Mouse (Mus musculus): ENCODE measurements around the gene Nosip.

The Nosip gene

DNA sequence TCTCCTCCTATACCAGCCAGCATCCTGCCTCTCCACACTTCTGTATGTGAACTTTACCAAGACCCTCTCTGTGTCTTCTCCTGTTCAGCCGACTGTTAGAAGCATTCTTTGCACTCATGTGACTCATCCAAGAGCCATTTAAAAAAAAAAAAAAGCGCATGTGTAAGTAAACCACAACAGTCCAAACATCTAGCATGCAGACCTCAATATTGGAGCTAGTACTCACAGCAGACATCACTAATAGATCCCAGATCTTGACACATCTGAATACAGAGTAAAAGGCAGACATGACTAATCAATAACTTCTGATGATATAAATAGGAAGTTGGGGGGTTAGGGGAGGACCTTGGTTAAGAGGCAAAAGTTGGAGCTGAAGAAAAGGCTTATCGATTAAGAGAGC is 26.6 kb upstream of the Nosip start:
- no peak for DNase-seq (ENCODE audit: low spot score)

DNA sequence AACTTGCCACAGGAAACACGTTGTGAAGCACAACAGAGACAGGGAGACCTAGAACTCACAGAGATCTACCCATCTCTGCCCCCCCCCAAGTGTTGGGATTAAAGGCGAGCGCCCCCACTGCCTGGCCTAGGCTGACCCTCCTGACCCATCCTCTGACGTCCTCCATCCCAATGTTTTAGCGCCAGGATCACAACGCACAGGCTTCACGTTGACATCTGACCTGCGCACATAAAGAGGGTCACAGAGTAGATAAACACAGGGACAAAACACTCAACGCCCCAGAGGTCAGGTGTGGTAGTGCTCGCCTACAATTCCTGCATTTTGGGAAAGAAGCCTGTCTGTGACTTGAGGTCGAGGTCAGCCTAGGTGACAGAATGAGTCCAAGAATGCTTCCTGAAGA is 25.5 kb upstream of the Nosip start:
- no peak for DNase-seq (ENCODE audit: low spot score)

DNA sequence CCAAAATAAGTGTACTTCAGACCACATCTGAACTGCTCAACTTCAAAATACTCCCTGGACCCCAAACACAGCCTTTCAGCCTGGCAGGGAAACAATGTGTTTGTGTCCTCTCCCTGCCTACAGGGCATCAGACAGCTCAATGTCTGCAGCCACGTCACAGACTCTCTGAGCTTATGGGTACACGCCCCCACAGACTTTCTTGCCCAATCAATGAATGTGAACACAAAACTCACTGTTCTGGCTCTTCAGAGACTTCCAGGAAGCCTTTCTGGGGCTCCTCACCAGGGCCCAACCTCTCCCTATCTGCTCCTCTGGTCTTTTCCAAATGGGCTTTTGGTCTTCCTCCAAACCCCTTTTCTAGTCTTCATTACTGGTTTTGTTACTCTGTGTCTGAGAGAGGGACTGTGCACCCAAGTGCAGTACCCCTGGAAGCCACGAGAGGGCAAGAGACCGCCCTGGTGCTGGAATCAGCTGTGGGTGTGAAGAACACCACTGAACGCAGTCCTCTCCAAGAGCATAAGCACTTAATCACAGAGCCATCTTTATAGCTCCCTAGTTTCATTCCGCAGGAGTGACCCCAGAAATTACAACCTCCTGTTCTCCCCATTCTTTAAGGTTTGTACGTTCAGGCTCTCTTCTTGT is 24.4 kb upstream of the Nosip start:
- peak; percentile 64 for DNase-seq (ENCODE audit: low spot score)

DNA sequence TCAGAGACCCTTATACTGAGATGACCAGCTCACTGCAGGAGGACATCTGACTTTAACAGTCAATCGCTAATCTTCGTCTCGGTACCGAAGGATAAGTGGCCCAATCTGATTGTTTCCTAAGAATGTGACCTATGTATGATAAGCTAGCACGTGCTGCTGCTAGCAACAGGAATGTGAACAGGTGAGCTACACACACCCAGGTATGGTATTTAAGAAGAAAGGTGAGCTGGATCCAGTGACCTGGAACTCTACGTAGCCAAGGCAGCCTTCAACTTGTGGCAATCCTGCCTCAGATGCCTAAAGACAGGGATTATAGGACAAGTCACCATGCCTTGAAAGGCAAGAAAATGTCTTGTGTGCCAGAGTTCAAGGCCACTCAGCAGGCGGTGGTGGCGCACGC is 23.8 kb upstream of the Nosip start:
- no peak for DNase-seq (ENCODE audit: low spot score)

DNA sequence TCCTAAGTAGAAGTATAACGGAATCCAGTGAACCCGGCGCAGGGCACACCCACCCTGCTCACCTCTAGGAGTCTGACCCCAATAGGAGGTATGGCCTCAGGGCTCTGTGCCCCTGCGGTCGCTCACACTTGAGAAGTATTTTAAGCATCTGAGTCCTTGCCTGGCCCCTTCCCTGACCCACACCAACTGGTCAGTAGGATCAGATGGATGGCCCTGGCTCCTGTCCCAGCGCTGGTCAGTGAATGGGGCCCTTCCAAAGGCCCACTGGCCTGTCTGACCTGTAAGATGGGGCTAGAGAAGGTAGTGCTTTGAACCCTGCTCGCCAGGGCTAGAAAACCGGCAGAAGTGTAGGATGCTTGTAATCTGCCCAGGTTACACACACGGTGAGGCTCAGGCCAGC is 21.4 kb upstream of the Nosip start:
- no peak for DNase-seq (ENCODE audit: low spot score)

DNA sequence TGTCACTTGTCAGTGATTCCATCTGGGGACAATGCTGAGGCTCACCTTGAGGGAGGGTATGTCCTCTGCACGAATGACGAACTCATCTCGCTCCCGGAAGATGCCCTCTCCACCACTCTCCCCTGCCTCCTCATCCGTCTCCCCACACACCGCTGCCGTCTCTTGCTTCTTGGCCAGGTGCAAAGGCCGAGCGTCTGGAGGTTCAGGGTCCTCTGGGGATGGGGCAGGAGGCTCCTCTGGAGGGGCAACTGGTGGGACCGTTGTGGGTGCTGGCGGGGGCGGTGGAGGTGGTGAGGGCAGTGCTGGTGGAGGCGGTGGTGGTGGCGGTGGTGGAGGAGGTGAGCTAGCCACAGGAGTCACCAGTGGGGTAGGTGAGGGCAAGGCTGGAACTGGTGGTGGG is 18.9 kb upstream of the Nosip start:
- DNase-seq (ENCODE audit: low spot score): no peak

DNA sequence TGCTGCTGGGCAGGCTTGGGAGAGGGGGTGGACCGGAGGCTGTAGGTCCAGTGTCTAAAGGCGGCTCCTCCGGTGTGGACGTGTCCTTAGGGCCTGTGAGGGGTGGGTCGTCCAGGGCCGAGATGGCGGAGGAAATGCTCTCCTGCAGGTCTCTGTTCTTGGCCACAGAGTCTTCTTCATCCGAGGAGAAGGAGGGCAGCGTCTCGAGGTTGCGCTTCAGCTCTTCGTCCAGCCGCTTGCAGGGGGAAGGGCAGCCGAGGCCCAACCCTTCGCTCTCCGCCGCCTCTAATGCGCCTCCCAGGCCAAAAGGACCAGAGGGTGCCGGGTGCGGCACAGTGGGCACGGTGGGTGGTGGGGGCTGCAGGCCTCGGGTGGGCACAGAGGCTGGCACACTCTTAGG is 16.5 kb upstream of the Nosip start:
- no peak for DNase-seq (ENCODE audit: low spot score)

DNA sequence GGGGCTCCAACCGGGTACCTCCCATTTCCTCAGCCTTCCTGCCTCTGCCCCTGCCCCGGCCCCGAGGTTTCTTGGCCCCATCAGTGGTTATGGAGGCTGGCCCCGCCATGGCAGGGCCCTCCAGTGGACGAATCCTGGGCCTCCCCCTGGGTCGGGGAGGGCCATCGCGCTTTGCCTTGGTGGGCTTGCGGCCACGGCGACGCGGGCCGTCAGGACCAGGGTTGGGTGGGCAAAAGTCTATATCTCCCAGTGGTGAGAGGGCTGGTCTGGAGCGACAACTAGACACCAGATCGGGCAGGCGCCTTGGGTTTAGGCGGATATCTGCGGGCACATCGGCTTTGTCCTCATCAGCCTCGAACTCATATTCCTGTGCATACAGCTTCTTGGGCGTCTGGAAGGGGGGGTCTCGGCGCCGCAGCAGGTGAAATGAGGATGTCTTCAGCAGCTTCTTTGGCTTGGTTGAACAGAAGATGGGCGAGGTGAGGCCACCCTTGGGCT is 15.3 kb upstream of the Nosip start:
- no peak for DNase-seq (ENCODE audit: low spot score)

DNA sequence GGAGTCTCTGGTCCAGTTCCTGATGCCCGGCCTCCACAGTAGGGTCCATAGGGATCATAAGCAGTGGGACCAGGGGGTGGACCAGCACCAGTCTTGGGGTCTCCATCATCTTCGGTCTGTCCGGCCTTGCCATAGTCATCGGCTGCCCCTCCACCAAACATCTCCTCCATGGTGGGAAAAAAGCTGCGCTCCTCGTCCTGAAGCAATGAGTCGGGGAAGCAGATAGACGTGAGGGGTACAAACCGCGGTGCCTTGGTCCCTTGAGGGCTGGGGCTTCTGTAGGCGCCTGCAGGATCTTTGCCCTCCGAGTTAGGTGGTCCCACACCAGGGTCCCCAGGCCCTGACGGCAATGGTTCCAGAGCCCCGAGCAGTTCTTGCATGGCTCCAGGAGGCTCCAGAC is 14.7 kb upstream of the Nosip start:
- DNase-seq (ENCODE audit: low spot score): no peak

DNA sequence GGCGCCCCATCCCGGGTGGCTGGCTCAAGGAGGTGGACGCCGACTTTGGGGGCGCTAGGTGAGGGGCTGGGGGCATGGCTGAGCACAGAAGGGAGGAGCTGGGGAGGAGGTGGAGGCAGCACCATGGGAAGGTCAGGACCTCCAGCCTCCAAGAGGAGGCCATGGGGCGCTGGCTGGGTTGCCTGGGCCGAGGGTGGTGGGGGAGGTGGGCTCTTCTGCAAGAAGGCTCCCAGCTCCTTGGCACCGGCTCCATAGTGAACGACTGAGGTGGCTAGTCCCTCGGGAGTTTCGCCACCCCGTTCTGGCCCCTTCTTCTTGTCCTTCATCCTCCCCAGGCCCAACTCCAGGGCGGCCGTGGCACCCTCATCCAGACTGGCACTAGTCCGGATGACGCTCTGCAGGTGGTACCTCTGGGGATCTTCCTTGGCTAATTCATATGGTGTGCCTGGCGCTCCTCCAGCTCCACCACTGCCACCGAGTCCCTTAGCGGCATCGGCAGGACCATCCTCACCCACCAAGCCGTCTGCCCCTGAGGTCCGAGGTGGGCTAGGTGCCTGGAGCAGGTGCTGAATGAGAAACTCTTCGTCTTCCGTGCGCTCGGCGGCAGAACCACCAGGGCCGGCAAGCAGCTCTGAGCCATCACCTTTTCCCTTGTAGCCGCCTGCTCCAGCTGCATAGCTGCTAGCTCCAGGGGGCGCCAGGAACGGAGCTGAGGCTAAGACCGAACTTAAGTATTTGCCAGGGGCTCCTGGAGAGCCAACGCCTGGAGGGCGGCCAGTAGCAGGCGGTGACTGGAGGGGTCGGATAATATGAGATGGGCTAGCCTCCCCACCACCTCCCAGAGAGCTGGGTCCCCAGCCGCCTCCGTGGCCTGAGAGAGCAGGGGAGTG is 14.0 kb upstream of the Nosip start:
- DNase-seq (ENCODE audit: low spot score): no peak

DNA sequence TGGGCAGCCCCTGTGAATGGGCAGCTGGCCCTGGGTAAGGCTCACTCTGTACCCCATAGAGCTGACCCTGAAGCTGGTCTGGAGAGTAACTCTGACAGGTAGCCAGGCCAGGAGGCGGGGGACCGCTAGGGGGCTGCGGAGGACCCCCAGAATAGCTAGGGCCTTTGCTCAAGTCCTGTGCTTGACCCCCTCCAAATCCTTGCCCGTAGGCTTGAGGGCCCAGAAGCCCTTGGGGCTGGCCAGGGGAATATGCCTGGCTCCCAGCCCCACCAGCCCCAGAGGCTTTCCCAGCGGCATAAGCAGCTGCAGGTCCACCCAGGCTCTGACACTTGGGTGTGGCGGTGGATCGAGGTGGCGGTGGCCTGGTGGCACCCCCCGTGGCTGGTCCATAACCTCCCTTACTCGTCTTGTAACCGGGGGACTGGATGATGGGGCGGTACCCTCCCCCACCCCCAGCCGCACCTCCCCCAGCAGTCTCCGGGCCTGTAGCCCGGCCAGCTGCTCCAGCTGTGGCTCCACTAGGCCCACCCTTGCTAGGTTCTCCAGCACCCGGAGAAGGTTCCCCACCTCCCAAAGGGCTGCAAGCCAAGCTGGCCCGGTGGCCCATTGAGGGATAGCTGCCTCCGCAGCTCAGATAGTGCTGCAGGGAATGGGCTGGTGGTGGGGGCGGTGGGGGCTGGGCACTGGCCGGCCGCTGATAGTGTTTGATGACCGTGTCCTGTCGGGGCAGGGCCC is 13.1 kb upstream of the Nosip start:
- DNase-seq (ENCODE audit: low spot score): no peak

DNA sequence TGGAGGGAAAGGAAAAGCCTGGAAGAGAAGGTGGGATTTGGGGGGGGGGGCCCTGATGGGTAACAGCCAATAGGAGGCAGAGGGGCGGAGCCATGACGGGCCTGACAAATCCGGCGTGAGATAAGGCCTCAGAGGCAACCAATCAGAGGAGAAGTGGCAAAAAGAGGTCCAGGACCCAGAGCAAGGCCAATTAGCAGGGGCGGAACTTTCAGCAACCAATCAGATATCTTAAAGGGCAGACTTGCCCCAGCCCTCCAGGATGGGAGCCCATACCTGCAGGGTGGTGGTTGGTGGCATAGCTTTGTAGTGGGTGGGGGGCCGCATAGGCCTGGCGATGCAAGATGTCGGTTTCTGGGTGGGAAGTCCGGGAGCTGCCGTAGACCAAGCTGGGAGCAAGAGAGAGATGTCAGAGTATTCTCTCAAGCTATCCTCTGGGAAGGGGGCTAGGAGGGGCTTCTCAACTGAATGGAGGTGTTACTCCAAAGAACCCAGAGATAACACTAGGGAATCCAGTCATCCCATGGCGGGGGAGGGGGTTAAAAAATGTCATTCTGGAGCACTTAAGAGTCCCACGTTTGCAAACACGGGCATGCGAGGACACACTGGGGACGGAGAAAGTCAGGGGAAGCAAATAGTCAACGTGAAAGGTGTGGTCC is 11.2 kb upstream of the Nosip start:
- DNase-seq (ENCODE audit: low spot score): peak; percentile 65

DNA sequence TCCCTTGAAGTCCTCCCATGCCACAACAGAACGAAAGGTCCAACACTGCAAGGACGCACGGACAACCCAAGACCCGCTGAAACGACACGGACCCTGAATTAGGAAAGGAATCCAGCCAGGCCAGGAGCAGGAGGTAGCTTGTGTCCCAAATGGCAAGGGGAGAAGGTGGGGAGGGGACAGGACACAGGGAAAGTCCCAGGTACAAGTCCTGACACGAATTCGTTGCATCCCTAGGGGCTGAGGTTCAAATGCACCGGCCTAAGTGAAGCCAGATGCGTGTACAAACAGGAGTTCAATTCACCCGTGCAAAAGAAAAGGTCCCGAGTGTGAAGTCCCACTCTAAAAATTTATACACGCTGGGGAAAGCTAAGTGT is 10.6 kb upstream of the Nosip start:
- DNase-seq (ENCODE audit: low spot score): no peak

DNA sequence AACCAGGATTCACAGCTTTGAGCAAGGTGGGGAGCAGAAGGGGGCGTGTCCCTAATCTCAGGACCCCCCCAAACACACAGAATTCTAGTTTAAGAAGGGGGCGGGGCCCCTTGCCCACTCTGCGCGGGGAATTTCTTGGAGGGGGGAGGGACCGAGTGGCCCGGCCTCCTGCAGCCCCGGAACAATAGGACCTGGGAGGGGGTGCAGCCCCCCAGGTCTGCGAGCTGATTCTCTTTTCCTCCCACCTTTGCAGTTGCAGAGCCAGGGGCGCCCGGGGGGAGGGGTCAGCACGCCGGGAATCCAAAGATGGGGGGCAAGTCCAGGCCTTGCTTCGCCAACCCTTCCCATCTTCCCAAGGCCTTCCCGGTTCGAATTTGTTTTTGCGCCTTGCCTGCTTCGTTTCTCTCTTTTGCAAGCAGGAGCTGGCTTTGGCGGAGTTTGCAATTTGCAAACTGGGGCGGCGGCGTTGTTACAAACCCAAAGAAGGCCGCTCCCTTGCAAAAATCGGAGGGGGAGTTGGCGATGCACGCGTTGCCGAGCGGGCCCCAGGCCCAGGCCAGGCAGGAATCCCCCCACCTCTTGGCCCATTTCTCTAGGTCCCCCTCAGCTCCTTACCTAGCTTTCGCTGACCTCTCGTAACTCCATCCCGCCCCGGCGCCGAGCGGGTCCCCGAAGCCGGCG is 9.9 kb upstream of the Nosip start:
- DNase-seq (ENCODE audit: low spot score): peak; percentile 18

DNA sequence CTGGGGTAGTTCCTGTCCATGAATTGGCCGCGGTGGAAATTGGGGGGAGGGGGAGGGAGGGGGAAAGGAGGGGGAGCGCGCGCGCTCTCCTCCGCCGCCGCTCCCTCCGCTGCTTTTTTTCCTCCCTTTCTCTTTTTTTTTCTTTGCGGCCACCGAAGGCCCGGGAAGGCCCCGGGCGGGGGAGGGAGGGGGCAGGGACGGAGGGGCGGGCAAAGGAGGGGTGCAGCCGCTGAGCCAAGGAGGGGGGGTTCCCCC is 9.4 kb upstream of the Nosip start, which contains the start of gene Prr12:
TSS of gene Prr12 (minus strand) at position 20 of the 255 bp plus-strand sequence.
- peak; percentile 34 for DNase-seq (ENCODE audit: low spot score)

DNA sequence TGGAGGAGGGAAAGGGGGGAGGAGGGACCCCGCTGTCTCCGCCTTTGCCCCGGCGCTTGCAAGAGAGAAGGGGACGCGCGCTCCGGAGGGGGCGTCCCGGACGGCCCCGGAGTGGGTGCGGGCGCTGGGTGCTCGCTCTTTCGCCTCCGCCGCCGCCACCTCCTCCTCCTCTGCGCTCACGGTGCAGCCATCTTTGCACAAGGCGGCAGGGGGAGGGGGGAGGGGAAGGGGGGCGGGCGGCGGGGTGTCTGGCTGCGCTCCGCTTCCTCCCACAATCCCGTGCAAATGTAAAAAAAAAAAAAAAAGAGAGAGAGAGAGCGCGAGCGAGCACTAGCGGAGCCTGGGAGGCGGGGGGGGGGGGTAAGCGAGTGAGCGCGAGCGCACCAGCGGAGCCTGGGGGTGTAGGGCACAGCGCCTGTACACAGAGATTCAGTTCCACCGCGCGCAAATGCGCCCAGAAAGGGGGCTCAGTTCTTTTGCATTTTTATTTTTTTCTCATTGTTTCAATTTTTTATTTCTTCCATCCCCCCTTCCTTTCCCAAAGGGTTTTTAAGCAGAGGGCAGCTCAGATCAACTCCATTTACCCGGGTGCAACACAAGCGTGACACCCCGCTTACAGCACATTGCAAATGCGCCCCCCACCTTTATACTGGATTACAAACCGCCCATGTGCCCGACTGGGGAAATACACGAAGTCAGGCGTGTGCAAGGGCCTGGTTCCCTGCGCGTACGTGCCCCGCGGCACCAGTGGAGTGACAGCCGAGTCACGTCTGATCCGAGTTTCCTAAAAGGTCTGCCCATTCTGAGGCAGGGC is 8.9 kb upstream of the Nosip start:
- DNase-seq (ENCODE audit: low spot score): peak; percentile 44

DNA sequence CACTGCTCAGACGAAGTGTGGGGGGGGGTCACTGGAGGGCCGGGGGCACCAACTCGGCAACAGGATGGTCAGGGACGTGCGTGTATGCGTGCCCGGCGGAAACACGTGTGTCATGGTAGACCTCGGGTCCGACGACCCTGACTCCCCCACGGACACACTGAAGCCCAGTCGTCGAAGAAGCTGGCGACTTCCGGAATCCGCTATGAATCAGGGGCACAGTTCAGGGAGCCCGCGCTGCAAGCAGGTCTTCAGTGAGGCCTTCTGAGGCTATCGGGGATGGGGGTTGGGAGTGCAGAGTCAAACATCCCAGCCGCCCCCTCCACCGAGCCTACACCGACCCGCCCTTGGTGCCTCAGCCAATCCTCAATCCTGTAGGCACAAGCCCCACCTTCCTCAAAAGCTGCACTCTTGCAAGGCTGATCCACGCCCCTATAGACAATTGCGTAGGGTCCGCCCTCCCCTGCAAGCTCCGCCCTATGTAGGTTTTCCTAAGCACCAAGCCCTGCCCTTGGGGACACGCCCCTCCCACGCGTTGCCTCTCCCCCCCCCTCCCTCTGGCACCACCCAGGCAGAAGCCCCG is 8.2 kb upstream of the Nosip start:
- DNase-seq (ENCODE audit: low spot score): peak; percentile 93

DNA sequence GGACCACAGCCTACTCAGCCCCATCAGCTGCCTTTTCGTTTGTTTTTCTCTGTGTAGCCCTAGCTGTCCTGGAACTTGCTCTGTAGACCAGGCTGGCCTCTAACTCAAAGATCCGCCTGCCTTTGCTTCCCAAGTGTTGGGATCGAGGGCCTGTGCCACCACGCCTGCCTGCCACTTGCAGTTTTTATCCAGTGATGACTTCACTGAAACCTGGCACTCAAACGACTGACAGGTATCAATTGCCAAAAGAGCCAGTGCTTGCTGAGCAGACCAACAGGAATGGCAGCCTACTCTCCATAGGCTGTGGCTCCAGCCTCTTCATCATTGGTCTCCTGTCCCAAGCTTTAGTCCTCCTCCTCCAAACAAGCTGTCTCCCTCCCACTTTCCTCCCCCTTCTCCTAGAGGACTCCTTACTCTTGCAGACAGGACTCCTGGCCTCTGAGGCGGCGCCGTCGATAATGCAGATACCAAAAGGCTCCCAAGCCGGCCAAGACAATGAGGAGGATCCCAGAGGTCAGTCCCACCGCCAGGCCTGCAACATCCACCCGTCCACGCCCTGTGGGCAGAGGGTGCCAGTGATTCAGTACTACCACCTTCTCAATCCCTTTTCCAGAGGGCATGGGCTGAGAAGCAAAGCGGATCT is 5.8 kb upstream of the Nosip start:
- no peak for DNase-seq (ENCODE audit: low spot score)

DNA sequence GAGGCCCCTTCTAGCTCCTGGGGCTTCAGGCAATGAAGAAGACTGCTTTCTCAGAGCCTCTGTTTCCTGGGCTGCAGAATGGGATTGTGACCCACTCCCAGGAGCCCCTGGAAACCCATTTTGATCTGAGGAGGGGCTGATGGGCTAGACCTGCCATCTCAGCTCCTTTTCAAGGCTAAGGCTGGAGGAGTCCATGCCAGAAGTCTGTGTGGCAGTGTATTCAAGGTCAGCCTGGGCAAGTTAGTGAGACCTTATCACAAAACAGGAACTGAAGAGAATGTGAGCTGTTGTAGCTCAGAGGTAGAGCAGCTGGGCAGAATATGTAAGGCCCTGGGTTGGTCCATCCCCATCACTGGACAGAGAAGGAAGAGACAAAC is 5.3 kb upstream of the Nosip start:
- DNase-seq (ENCODE audit: low spot score): no peak
